Mouse (Mus musculus) liver, embryonic 13.5 days (tissue): ENCODE results near the gene Gm10643. TPM values are rescaled to one million over a fixed set of nuclear protein-coding genes. Genes with fewer than 3 reads are reported as not detected.

Source experiments
- ATAC-seq: fragments of 200-750 bp; cut with Nextera tagmentation; 2 replicates; pipeline ENCODE4 v1.8.0; 2017; ENCODE audit warnings: low read depth, mild to moderate bottlenecking, moderate number of reproducible peaks, moderate library complexity
- DNase-seq: peaks from one replicate; pipeline ENCODE4 v3.0.0; 2022
- H3K27ac ChIP-seq: fragments of 300-500 bp; sonication (generic); 2 replicates; pipeline ENCODE4 v1.5.1; 2015; ENCODE audit warnings: moderate library complexity, mild to moderate bottlenecking, inconsistent platforms
- H3K27me3 ChIP-seq: fragments of 300-500 bp; sonication (generic); 2 replicates; pipeline ENCODE4 v1.6.1; 2015; ENCODE audit warnings: mild to moderate bottlenecking, inconsistent platforms
- H3K36me3 ChIP-seq: fragments of 300-500 bp; sonication (generic); 2 replicates; pipeline ENCODE4 v1.6.1; 2015; ENCODE audit warnings: mild to moderate bottlenecking, inconsistent platforms
- H3K4me1 ChIP-seq: fragments of 300-500 bp; sonication (generic); replicated peaks from 2 replicates; pipeline ENCODE4 v1.6.1; 2015; ENCODE audit warnings: inconsistent platforms
- H3K4me2 ChIP-seq: fragments of 300-500 bp; sonication (generic); 2 replicates; pipeline ENCODE4 v1.6.1; 2015; ENCODE audit warnings: inconsistent platforms, mild to moderate bottlenecking, moderate library complexity
- H3K4me3 ChIP-seq: fragments of 300-500 bp; sonication (generic); replicated peaks from 2 replicates; pipeline ENCODE4 v1.5.1; 2015; ENCODE audit warnings: mild to moderate bottlenecking, inconsistent platforms
- H3K9ac ChIP-seq: fragments of 300-500 bp; sonication (generic); 2 replicates; pipeline ENCODE4 v1.6.1; 2015; ENCODE audit warnings: mild to moderate bottlenecking, inconsistent platforms
- H3K9me3 ChIP-seq: fragments of 300-500 bp; sonication (generic); replicated peaks from 2 replicates; pipeline ENCODE4 v1.6.1; 2016; ENCODE audit warnings: inconsistent platforms
- WGBS: fragments of 180-500 bp; shearing (Covaris S2); methylation state at CpG from one replicate; pipeline ENCODE4 v1.1.7; 2015; ENCODE audit not compliant: insufficient replicate concordance; 5-methylcytosine and 5-hydroxymethylcytosine counted together
- polyA plus RNA-seq: library from polyadenylated mRNA; unstranded; fragments of >200 nt; fragmentation: Nextera tagmentation; extraction: Ambion mirVana; gene quantifications from 2 replicates; pipeline ENCODE4 v1.2.1, GENCODE M21; 2015

The Gm10643 gene
- polyA plus RNA-seq, 1 experiment from 2014 or later, result 0.12 TPM

DNA sequence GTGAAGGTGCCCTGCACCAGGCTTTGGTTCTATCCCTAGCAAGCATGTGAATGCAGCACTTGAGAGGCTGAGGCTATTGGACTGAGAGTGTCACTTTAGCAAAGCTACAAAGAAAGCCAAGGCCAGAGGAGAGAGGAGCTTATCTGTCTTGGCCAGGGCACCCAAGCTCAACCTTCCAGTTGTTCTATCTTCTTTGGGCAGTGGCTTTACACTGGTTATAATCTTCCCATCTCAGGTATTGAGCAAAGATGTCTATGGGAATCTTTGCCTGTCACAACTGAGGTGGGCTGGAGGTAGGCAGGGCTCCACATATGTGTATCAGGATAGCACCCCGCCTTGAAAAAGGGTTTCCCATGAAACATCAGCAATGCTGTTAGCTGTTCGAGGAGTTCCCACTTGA, 4.7 kb downstream of the Gm10643 start:
- H3K9me3 ChIP-seq, result no peaks in the 10 kb centered on the region
- H3K4me1 ChIP-seq, result peaks cover 21% of the 10 kb centered on the region
- no peak overlapping the region for H3K27ac ChIP-seq
- no peak overlapping the region for H3K4me3 ChIP-seq
- H3K36me3 ChIP-seq, result no peaks in the 10 kb centered on the region
- DNase-seq, result no peak
- no peak overlapping the region for H3K9ac ChIP-seq
- ATAC-seq, result peak; percentile 79
- 32% methylated on average over 2 of the region's 2 CpGs for WGBS
- no peaks in the 10 kb centered on the region for H3K27me3 ChIP-seq
- H3K4me2 ChIP-seq, result no peak overlapping the region

DNA sequence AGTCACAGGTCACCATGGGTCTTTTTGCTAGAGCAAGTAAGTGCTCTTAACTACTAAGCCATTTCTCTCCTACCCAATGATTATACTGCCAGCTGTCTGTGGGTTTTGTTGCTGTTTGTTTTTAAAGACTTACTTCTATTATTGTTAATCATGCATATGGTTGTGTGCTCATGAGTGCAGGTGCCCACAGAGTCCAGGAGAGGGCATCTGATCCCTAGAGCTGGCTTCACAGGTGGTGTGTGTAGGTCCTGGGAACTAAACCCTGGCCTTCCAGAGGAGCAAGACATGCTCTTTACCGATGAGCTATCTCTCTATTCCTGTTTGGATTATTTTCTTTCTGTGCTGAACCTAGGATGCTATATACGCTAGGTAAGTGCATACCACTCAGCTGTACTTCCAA, 5.7 kb downstream of the Gm10643 start:
- Histone ChIP-seq H3K36me3 (no peaks in the 10 kb centered on the region), H3K4me3 (no peak overlapping the region), H3K4me2 (no peak overlapping the region), H3K4me1 (peaks cover 16% of the 10 kb centered on the region), H3K9ac (no peak overlapping the region), H3K27ac (no peak overlapping the region), H3K9me3 (no peaks in the 10 kb centered on the region), H3K27me3 (no peaks in the 10 kb centered on the region)
- no peak for ATAC-seq
- whole genome bisulfite sequencing, result 73% methylated on average over 2 of the region's 2 CpGs
- no peak for DNase-seq

DNA sequence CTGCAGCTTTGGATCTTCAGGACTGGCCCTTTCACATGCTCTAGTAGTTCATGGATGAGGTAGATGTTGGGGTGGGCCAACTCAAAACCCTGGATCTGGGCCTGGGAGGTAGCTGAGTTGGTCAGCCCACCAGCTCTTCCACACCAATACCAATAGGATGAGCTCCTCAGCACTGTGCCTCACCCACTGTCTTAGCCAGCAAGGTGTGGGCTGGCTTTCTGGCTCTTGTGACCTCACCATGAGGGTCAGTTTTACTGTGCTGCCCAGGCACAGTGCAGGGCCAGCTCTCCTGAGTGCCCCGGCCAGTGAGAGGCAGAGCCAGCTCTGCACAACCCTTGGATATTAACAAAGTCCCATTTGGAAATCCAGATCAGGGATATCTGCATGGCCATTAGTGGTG, 7.1 kb downstream of the Gm10643 start:
- H3K9ac ChIP-seq, result no peak overlapping the region
- no peak for DNase-seq
- H3K4me3 ChIP-seq, result no peak overlapping the region
- no peaks in the 10 kb centered on the region for H3K36me3 ChIP-seq
- no peaks in the 10 kb centered on the region for H3K27me3 ChIP-seq
- WGBS, result 54% methylated on average over 1 of the region's 1 CpGs
- H3K27ac ChIP-seq, result no peak overlapping the region
- peaks cover 9% of the 10 kb centered on the region for H3K4me1 ChIP-seq
- H3K4me2 ChIP-seq, result no peak overlapping the region
- no peak for ATAC-seq
- no peaks in the 10 kb centered on the region for H3K9me3 ChIP-seq

- no peak for DNase-seq
- ATAC-seq, result no peak
- H3K9ac ChIP-seq, result no peak overlapping the region
- H3K4me1 ChIP-seq, result peaks cover 4% of the 10 kb centered on the region; the same call in 1 of the 2 replicates
- no peak overlapping the region for H3K27ac ChIP-seq
- 84% methylated on average over 5 of the region's 5 CpGs for WGBS
- H3K4me3 ChIP-seq, result no peak overlapping the region
- H3K27me3 ChIP-seq, result peaks cover 20% of the 10 kb centered on the region; the same call in 1 of the 2 replicates
- no peak overlapping the region for H3K4me2 ChIP-seq
- H3K9me3 ChIP-seq, result no peaks in the 10 kb centered on the region
- H3K36me3 ChIP-seq, result no peaks in the 10 kb centered on the region
Observed at GRCm38 (mm10) chr8:84053229-84053628, 11.7 kb downstream of the Gm10643 start.

- Histone ChIP-seq H3K4me1 (peaks cover 4% of the 10 kb centered on the region; the same call in 1 of the 2 replicates), H3K27me3 (peaks cover 24% of the 10 kb centered on the region; the same call in 1 of the 2 replicates), H3K9ac (no peak overlapping the region), H3K27ac (no peak overlapping the region), H3K4me3 (no peak overlapping the region), H3K36me3 (no peaks in the 10 kb centered on the region), H3K4me2 (no peak overlapping the region), H3K9me3 (no peaks in the 10 kb centered on the region)
- ATAC-seq (peak; percentile 58; the same call in 1 of the 2 replicates), DNase-seq (no peak)
- WGBS, result 55% methylated on average over 3 of the region's 3 CpGs
Observed at GRCm38 (mm10) chr8:84052746-84053145, 12.2 kb downstream of the Gm10643 start.

DNA sequence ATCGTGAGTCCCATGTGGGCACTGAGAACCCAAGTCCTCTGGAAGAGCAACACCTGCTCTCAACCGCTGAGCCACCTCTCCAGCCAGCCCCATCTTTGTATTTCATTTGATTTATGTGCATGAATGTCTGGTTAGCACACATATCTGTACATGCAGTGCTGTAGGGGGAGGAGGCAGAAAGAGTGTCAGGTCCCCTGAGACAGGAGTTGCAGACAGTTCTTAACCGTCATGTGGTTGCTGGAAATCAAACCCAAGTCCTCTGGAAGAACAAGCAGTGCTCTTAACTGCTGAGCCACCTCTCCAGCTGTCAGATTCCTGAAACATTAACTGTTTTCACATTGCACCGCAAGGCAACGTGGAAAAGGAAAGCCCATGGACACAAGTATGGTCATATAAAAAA, 16.8 kb downstream of the Gm10643 start:
- H3K9me3 ChIP-seq, result no peaks in the 10 kb centered on the region
- H3K4me3 ChIP-seq, result no peak overlapping the region
- no peak overlapping the region for H3K27ac ChIP-seq
- peaks cover 56% of the 10 kb centered on the region for H3K27me3 ChIP-seq
- 64% methylated on average over 5 of the region's 5 CpGs for WGBS
- H3K4me1 ChIP-seq, result peaks cover 8% of the 10 kb centered on the region; the same call in 1 of the 2 replicates
- H3K4me2 ChIP-seq, result no peak overlapping the region
- DNase-seq, result no peak
- no peak overlapping the region for H3K9ac ChIP-seq
- H3K36me3 ChIP-seq, result no peaks in the 10 kb centered on the region
- no peak for ATAC-seq

GRCm38 (mm10) chr8:84046505-84046904, 18.4 kb downstream of the Gm10643 start:
- Histone ChIP-seq H3K27ac (no peak overlapping the region), H3K4me1 (peaks cover 12% of the 10 kb centered on the region; the same call in 1 of the 2 replicates), H3K27me3 (peaks cover 73% of the 10 kb centered on the region), H3K9ac (no peak overlapping the region), H3K4me2 (no peak overlapping the region), H3K36me3 (no peaks in the 10 kb centered on the region), H3K4me3 (no peak overlapping the region), H3K9me3 (no peaks in the 10 kb centered on the region)
- 49% methylated on average over 3 of the region's 3 CpGs for WGBS
- no peak for ATAC-seq
- DNase-seq, result no peak

DNA sequence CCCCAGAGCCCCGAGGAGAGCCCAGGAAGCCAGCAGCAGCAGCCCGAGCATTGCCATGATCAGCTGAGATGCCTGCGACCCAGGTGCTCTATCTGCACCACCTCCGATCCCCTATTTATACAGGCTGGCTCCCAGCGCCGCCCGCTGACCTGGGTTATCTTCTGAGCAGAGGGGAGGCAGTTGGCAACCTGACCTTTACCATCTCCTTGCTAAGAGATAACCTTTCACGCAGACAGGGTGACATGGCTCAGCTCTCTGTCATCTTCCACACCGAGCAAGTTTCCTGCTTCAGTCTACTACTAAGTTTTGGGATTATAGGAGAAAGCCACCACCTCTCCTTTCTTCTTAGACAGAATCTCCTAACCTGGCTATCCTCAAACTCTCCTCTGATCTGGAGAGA, 20.0 kb downstream of the Gm10643 start, which contains the start of gene Rln3:
Gene Rln3 (minus strand): TSS at position 101 of the 400 bp plus-strand sequence.
- peaks cover 80% of the 10 kb centered on the region for H3K27me3 ChIP-seq
- H3K9me3 ChIP-seq, result no peaks in the 10 kb centered on the region
- ATAC-seq, result no peak
- H3K9ac ChIP-seq, result no peak within 1 kb of the TSS
- no peak within 1 kb of the TSS for H3K27ac ChIP-seq
- no peak within 1 kb of the TSS for H3K4me2 ChIP-seq
- no peaks in the 10 kb centered on the region for H3K36me3 ChIP-seq
- 12% methylated on average over 9 of the region's 9 CpGs for WGBS
- DNase-seq, result no peak
- H3K4me3 ChIP-seq, result 0 out of 2 replicates have a peak within 1 kb of the TSS, but pooled peaks have one; percentile 7
- peaks cover 12% of the 10 kb centered on the region; the same call in 1 of the 2 replicates for H3K4me1 ChIP-seq

- H3K36me3 ChIP-seq, result no peaks in the 10 kb centered on the region
- ATAC-seq (no peak), DNase-seq (no peak)
- H3K4me3 ChIP-seq, result no peak overlapping the region
- peaks cover 12% of the 10 kb centered on the region; the same call in 1 of the 2 replicates for H3K4me1 ChIP-seq
- no peaks in the 10 kb centered on the region for H3K9me3 ChIP-seq
- 13% methylated on average over 7 of the region's 7 CpGs for WGBS
- no peak overlapping the region for H3K4me2 ChIP-seq
- no peak overlapping the region for H3K9ac ChIP-seq
- peaks cover 83% of the 10 kb centered on the region for H3K27me3 ChIP-seq
- H3K27ac ChIP-seq, result no peak overlapping the region
Observed at GRCm38 (mm10) chr8:84044103-84044502, 20.8 kb downstream of the Gm10643 start.

- Histone ChIP-seq H3K4me3 (peak overlapping the region; percentile 42; the same call in 1 of the 2 replicates), H3K9ac (no peak overlapping the region), H3K9me3 (no peaks in the 10 kb centered on the region), H3K4me2 (peak overlapping the region; percentile 57), H3K4me1 (peaks cover 12% of the 10 kb centered on the region; the same call in 1 of the 2 replicates), H3K36me3 (no peaks in the 10 kb centered on the region), H3K27me3 (peaks cover 76% of the 10 kb centered on the region), H3K27ac (no peak overlapping the region)
- ATAC-seq (no peak), DNase-seq (no peak)
- 28% methylated on average over 12 of the region's 12 CpGs for WGBS
Observed at GRCm38 (mm10) chr8:84042948-84043342, 22.0 kb downstream of the Gm10643 start.

GRCm38 (mm10) chr8:84042066-84042947, 22.6 kb downstream of the Gm10643 start, which contains the start of gene Il27ra:
Gene Il27ra, minus strand, starts transcription at chr8:84042589.
- peaks cover 71% of the 10 kb centered on the region for H3K27me3 ChIP-seq
- no peaks in the 10 kb centered on the region for H3K36me3 ChIP-seq
- peaks cover 12% of the 10 kb centered on the region; the same call in 1 of the 2 replicates for H3K4me1 ChIP-seq
- DNase-seq (no peak), ATAC-seq (peak; percentile 65; the same call in 1 of the 2 replicates)
- peak within 1 kb of the TSS; percentile 42 for H3K4me3 ChIP-seq
- H3K27ac ChIP-seq, result no peak within 1 kb of the TSS
- 3% methylated on average over 40 of the region's 40 CpGs for WGBS
- peak within 1 kb of the TSS; percentile 57 for H3K4me2 ChIP-seq
- no peaks in the 10 kb centered on the region for H3K9me3 ChIP-seq
- peak within 1 kb of the TSS; percentile 35; the same call in 1 of the 2 replicates for H3K9ac ChIP-seq
